Mouse (Mus musculus) kidney, adult 2 months (tissue): ENCODE data around the gene Rnf141.

Experiments used
- CTCF ChIP-seq: fragments of 200-500 bp; conservative IDR thresholded peaks from 2 replicates; pipeline ENCODE4 v1.5.1; 2011; ENCODE audit warnings: low read depth, mild to moderate bottlenecking, control low read depth, low read length, moderate library complexity, mixed read lengths; ENCODE audit not compliant: insufficient read depth, insufficient read length
- POLR2A ChIP-seq: fragments of 200-500 bp; IDR thresholded peaks from one replicate; pipeline ENCODE4 v1.6.1; 2011; ENCODE audit warnings: low read depth, low read length, control low read depth

- no peak for TF ChIP-seq CTCF
- no peak for TF ChIP-seq POLR2A
Observed at GRCm38 (mm10) chr7:110878028-110878427, 33.8 kb upstream of the Rnf141 start.
